Mouse (Mus musculus) thymus, adult 2 months (tissue): ENCODE data around the gene Slco2b1.

Experiments
- CTCF ChIP-seq: fragments of 200-500 bp; IDR thresholded peaks from 2 replicates; pipeline ENCODE4 v1.5.1; 2012; ENCODE audit warnings: mild to moderate bottlenecking, control low read depth, low read length, moderate library complexity, borderline replicate concordance; ENCODE audit not compliant: control insufficient read depth, poor library complexity, insufficient read depth; ENCODE audit errors: extremely low read depth
- POLR2A ChIP-seq: fragments of 200-500 bp; IDR thresholded peaks from 2 replicates; pipeline ENCODE4 v1.6.1; 2012; ENCODE audit warnings: mild to moderate bottlenecking, low read length, control low read depth, moderate library complexity; ENCODE audit not compliant: control insufficient read depth, poor library complexity, insufficient read depth; ENCODE audit errors: extremely low read depth

- TF ChIP-seq CTCF = no peak
- TF ChIP-seq POLR2A = no peak
Observed at GRCm38 (mm10) chr7:99663507-99664220, 47.5 kb downstream of the Slco2b1 start.
